Mouse (Mus musculus) erythroblast, embryonic 14.5 days (primary cell): ENCODE data around the gene AA467197.

Experiments
- GATA1 ChIP-seq: IDR thresholded peaks from 2 replicates; pipeline ENCODE4 v1.6.1; 2012; ENCODE audit warnings: low read length, inconsistent platforms, mixed read lengths
- TAL1 ChIP-seq: IDR thresholded peaks from 3 replicates; pipeline ENCODE4 v1.6.1; 2012; ENCODE audit warnings: low read length, inconsistent platforms, mixed read lengths

DNA sequence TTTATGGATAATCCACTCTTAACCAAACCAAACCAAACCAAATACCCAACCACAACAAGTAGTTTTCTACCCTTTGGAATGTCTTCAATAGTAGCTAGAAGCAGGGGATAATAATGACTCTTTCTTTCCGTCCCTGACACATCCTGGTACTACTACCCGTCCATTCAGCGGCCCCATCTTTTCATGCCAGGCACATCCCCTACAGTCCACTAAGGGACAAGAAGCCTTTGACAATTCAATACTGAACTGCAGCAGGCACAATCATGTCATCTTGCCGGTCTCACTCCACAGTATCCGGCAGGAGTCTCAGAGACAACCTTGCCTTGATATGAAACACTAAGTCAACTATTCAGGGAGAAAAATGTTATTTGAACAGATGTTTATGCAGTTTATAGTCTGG, 31.0 kb upstream of the AA467197 start:
- TF ChIP-seq GATA1 (no peak), TAL1 (no peak)
